Comparison of ENCODE assay signal across 21 mouse cellular contexts in genomic region chr3:136816319-136816718, GRCm38 (mm10).
"Had no signal": no experiment of that assay in that cellular context is flagged by ENCODE, and none has a peak within 500 bp of the region (broad histone marks: within the 10 kb centered on the region; RNA-seq: fewer than 3 reads in every experiment).

No protein-coding gene starts in this region.

- ATAC-seq: hindbrain, postnatal 0 days; inflammation-experienced regulatory T-cells, adult 6 months; intestine, embryonic 16.5 days; midbrain, embryonic 15.5 days had no signal

- H3K4me1 ChIP-seq: limb, embryonic 10.5 days; midbrain, embryonic 12.5 days; midbrain, embryonic 15.5 days; neural tube, embryonic 12.5 days; stomach, embryonic 15.5 days had no signal

- H3K27me3 ChIP-seq: limb, embryonic 13.5 days; midbrain, embryonic 12.5 days; midbrain, embryonic 15.5 days; neural tube, embryonic 12.5 days; neural tube, embryonic 15.5 days; stomach, embryonic 15.5 days had no signal

- DNase-seq: kidney, adult 18-20 months; kidney, postnatal 10 days; kidney, postnatal 36 days; layer of hippocampus, adult 9-11 months; lung, adult 2 months; lung, postnatal 14 days; lung, postnatal 4 days; right cerebral cortex, adult 18-20 months; right cerebral cortex, postnatal 14 days; right cerebral cortex, postnatal 4 days; thymus, postnatal 25 days had no signal

- H3K36me3 ChIP-seq: limb, embryonic 10.5 days; limb, embryonic 13.5 days; midbrain, embryonic 12.5 days; midbrain, embryonic 15.5 days; neural tube, embryonic 12.5 days; neural tube, embryonic 15.5 days had no signal

- H3K9ac ChIP-seq: limb, embryonic 13.5 days; midbrain, embryonic 12.5 days; midbrain, embryonic 15.5 days; neural tube, embryonic 12.5 days; neural tube, embryonic 15.5 days; stomach, embryonic 15.5 days had no signal

- H3K27ac ChIP-seq: hindbrain, postnatal 0 days; limb, embryonic 10.5 days; limb, embryonic 13.5 days; midbrain, embryonic 12.5 days; midbrain, embryonic 15.5 days; neural tube, embryonic 12.5 days; neural tube, embryonic 15.5 days; stomach, embryonic 15.5 days had no signal

- H3K4me3 ChIP-seq: limb, embryonic 10.5 days; limb, embryonic 13.5 days; midbrain, embryonic 12.5 days; midbrain, embryonic 15.5 days; neural tube, embryonic 12.5 days; neural tube, embryonic 15.5 days; stomach, embryonic 15.5 days had no signal

- H3K9me3 ChIP-seq: limb, embryonic 10.5 days; limb, embryonic 13.5 days; midbrain, embryonic 12.5 days; midbrain, embryonic 15.5 days; neural tube, embryonic 12.5 days; neural tube, embryonic 15.5 days; stomach, embryonic 15.5 days had no signal

- H3K4me2 ChIP-seq: limb, embryonic 13.5 days; midbrain, embryonic 12.5 days; midbrain, embryonic 15.5 days; neural tube, embryonic 12.5 days; neural tube, embryonic 15.5 days; stomach, embryonic 15.5 days had no signal
